Mouse (Mus musculus) liver, embryonic 12.5 days (tissue): ENCODE measurements around the gene Rrn3. TPM values are rescaled to one million over a fixed set of nuclear protein-coding genes. Genes with fewer than 3 reads are reported as not detected.
A peak's percentile ranks its signal among the peaks of the same experiment; 100 is the strongest.
"Not testable (repeated sequence)": the region's sequence is repeated elsewhere in the genome, so short reads cannot be mapped to it uniquely, and the experiment has no call there.

Source experiments
- ATAC-seq: fragments of 200-750 bp; cut with Nextera tagmentation; 2 replicates; pipeline ENCODE4 v1.8.0; 2017; ENCODE audit warnings: moderate number of reproducible peaks, mild to moderate bottlenecking, moderate library complexity
- H3K27ac ChIP-seq: fragments of 300-500 bp; sonication (generic); 2 replicates; pipeline ENCODE4 v1.5.1; 2016; ENCODE audit warnings: mild to moderate bottlenecking
- H3K27me3 ChIP-seq: fragments of 300-500 bp; sonication (generic); replicated peaks from 2 replicates; pipeline ENCODE4 v1.6.1; 2016; ENCODE audit warnings: mild to moderate bottlenecking, moderate library complexity
- H3K36me3 ChIP-seq: fragments of 300-500 bp; sonication (generic); 2 replicates; pipeline ENCODE4 v1.6.1; 2016; ENCODE audit warnings: mild to moderate bottlenecking, moderate library complexity
- H3K4me1 ChIP-seq: fragments of 300-500 bp; sonication (generic); 2 replicates; pipeline ENCODE4 v1.6.1; 2016
- H3K4me2 ChIP-seq: fragments of 300-500 bp; sonication (generic); 2 replicates; pipeline ENCODE4 v1.6.1; 2016; ENCODE audit warnings: mild to moderate bottlenecking, moderate library complexity
- H3K4me3 ChIP-seq: fragments of 300-500 bp; sonication (generic); 2 replicates; pipeline ENCODE4 v1.5.1; 2016; ENCODE audit warnings: mild to moderate bottlenecking, moderate library complexity
- H3K9ac ChIP-seq: fragments of 300-500 bp; sonication (generic); 2 replicates; pipeline ENCODE4 v1.6.1; 2016; ENCODE audit warnings: mild to moderate bottlenecking, moderate library complexity
- H3K9me3 ChIP-seq: fragments of 300-500 bp; sonication (generic); replicated peaks from 2 replicates; pipeline ENCODE4 v1.6.1; 2016; ENCODE audit warnings: mild to moderate bottlenecking, moderate library complexity
- whole genome bisulfite sequencing: fragments of 180-500 bp; shearing (Covaris S2); methylation state at CpG from one replicate; pipeline ENCODE4 v1.1.7; 2016; ENCODE audit not compliant: insufficient replicate concordance; 5-methylcytosine and 5-hydroxymethylcytosine counted together
- polyA plus RNA-seq: library from polyadenylated mRNA; unstranded; fragments of >200 nt; fragmentation: Nextera tagmentation; extraction: Ambion mirVana; gene quantifications from 2 replicates; pipeline ENCODE4 v1.2.1, GENCODE M21; 2016

Rrn3 gene
- polyA plus RNA-seq, 1 experiment from 2014 or later: 48.7 TPM

- not testable (repeated sequence) for H3K4me2 ChIP-seq, H3K9me3 ChIP-seq
These were observed 12.9 kb downstream of the Rrn3 start for GRCm38 (mm10) chr16:13793441-13793840.

DNA sequence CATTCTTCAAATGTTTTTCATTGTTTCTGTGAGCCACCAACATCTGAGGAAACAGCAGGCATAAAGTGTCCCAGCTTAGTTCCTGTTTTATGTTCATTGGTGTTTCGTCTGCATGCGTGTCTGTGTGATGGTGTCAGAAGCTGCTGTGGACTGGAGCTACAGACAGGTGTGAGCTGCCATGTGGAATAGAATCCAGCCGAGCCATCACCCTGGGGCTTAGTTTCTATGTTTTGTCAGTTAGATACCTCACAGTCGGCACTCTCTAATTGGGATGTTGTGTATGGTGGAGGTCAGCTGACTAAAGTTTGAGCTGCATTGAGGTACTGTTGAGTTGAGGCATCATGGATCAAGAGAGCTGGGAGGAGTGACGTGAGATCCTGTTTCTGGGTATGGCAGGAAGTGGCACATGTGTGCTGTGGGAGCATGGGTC, 16.3 kb downstream of the Rrn3 start:
- WGBS: 82% methylated on average over 5 of the region's 5 CpGs
- Histone ChIP-seq H3K4me2 (no peak overlapping the region), H3K27ac (no peak overlapping the region), H3K27me3 (no peaks in the 10 kb centered on the region), H3K4me3 (no peak overlapping the region), H3K9me3 (no peaks in the 10 kb centered on the region), H3K4me1 (no peaks in the 10 kb centered on the region), H3K9ac (no peak overlapping the region), H3K36me3 (peaks cover 99% of the 10 kb centered on the region)
- ATAC-seq: no peak

More at GRCm38 (mm10) chr16:13793441-13793840, 12.9 kb downstream of the Rrn3 start:
- not testable (repeated sequence) for H3K4me3 ChIP-seq, H3K27ac ChIP-seq, H3K4me1 ChIP-seq, H3K27me3 ChIP-seq, H3K9ac ChIP-seq, ATAC-seq
- WGBS: 49% methylated on average over 2 of the region's 2 CpGs
- H3K36me3 ChIP-seq: peaks cover 99% of the 10 kb centered on the region

DNA sequence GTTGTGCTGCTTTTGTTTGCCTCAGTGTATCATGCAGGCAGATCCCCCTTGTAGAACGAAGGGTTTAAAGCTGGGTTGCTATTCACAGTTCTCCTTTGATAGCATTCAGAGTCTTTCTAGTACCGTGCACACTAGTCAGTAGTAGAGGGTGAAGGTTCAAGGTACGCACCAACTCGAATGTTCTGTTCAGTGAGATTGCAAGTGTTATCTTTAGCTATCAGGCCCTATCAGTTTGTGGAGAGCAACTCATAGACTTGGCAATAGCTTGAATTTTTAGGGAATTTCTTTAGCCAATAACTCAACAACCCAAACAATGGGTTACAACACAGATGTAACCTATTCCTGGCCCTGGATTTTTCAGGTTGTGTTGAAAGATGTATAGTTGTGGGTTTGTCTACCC, 20.7 kb downstream of the Rrn3 start:
- Histone ChIP-seq H3K27ac (no peak overlapping the region), H3K4me2 (no peak overlapping the region), H3K4me1 (no peaks in the 10 kb centered on the region), H3K4me3 (no peak overlapping the region), H3K36me3 (peaks cover 96% of the 10 kb centered on the region), H3K27me3 (no peaks in the 10 kb centered on the region), H3K9me3 (no peaks in the 10 kb centered on the region), H3K9ac (no peak overlapping the region)
- no peak for ATAC-seq
- WGBS: 70% methylated on average over 4 of the region's 4 CpGs

DNA sequence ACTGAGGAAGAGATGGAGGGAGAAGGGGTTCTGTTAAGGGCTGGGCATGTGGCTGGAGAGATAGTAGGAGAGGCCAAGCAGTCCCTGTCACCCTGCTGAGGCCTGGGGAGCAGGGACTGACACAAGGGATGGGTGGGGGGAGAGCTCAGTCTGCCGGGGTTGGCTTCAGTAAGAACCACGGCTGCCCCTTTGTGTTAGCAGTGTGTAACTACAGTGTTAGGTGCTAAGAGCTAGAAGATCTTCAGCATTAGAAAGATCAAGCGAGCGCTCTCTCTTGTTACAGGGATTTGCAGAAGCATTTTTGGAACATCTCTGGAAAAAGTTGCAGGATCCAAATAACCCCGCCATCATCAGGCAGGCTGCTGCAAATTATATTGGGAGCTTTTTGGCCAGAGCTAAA, 24.2 kb downstream of the Rrn3 start:
- Histone ChIP-seq H3K36me3 (peaks cover 94% of the 10 kb centered on the region), H3K4me2 (no peak overlapping the region), H3K27ac (no peak overlapping the region), H3K4me3 (no peak overlapping the region), H3K9me3 (no peaks in the 10 kb centered on the region), H3K4me1 (no peaks in the 10 kb centered on the region), H3K27me3 (no peaks in the 10 kb centered on the region), H3K9ac (no peak overlapping the region)
- ATAC-seq: no peak
- WGBS: 77% methylated on average over 5 of the region's 5 CpGs

DNA sequence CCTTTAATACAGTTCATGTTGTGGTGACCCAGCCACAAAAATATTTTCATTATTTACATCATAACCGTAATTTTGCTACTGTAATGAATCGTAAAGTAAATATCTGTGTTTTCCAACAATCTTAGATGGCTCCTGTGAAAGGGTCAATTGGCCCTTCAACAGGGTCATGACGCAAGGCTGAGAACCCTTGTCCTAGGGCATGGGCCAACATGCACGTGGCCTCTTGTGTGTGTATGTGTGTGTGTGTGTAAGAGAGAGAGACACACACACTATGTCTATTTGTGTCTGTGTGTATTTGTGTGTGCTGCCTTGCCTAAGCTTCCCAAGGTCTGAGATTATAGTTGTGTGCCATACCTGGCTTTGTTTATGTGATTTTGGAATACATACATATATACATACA, 27.1 kb downstream of the Rrn3 start:
- 91% methylated on average over 4 of the region's 4 CpGs for WGBS
- Histone ChIP-seq H3K4me2 (no peak overlapping the region), H3K9ac (no peak overlapping the region), H3K4me3 (no peak overlapping the region), H3K9me3 (no peaks in the 10 kb centered on the region), H3K27me3 (no peaks in the 10 kb centered on the region), H3K27ac (no peak overlapping the region), H3K4me1 (no peaks in the 10 kb centered on the region), H3K36me3 (peaks cover 97% of the 10 kb centered on the region)
- no peak for ATAC-seq

DNA sequence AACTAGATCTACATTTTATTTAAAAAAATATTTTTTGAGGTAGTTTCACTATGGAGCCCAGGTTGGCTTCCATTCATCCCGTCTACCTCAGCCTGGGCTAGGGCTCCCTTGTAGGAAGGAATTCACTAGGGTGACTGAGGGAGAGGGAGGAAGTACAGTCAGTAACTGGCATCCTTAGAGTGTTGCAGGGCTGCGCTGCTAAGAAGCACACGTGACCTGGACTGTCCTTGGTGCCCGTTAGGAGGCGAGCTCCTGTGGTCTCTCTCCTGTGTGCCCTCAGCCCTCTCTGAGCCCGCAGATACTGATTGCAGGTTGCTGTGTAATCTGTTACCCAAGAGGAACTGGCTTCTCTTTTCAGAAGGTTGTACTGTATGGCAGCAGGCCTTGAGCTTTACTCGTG, 27.9 kb downstream of the Rrn3 start:
- Histone ChIP-seq H3K27ac (no peak overlapping the region), H3K9ac (no peak overlapping the region), H3K36me3 (peaks cover 99% of the 10 kb centered on the region), H3K4me2 (no peak overlapping the region), H3K4me1 (no peaks in the 10 kb centered on the region), H3K4me3 (no peak overlapping the region), H3K9me3 (no peaks in the 10 kb centered on the region), H3K27me3 (no peaks in the 10 kb centered on the region)
- ATAC-seq: no peak
- 87% methylated on average over 7 of the region's 7 CpGs for WGBS

GRCm38 (mm10) chr16:13812152-13812551, 31.6 kb downstream of the Rrn3 start:
- H3K4me2 ChIP-seq: no peak overlapping the region
- H3K9me3 ChIP-seq: no peaks in the 10 kb centered on the region
- H3K27ac ChIP-seq: no peak overlapping the region
- H3K27me3 ChIP-seq: no peaks in the 10 kb centered on the region
- ATAC-seq: no peak
- H3K4me1 ChIP-seq: no peaks in the 10 kb centered on the region
- H3K4me3 ChIP-seq: no peak overlapping the region
- no peak overlapping the region for H3K9ac ChIP-seq
- H3K36me3 ChIP-seq: peaks cover 91% of the 10 kb centered on the region
- WGBS: 84% methylated on average over 6 of the region's 6 CpGs

DNA sequence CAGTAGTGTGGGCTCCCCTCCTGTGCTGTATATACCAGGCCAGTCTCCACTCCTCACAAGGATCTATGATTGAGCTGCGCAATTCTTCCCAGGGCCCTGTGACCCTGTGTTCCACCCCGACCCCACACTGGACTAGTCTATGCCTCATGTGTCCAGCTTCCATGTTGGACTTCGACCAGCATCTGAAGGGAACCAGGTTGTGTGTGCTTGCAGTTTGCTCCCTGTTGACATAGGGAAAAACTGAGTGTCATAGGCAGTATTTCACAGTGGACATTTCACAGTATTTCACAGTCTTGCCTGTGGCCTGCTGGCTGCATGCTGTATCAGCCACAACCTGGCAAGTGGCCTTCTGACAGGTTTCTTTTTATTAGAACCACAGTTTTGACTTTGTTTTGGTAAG, 32.7 kb downstream of the Rrn3 start:
- Histone ChIP-seq H3K4me3 (no peak overlapping the region), H3K9ac (no peak overlapping the region), H3K9me3 (no peaks in the 10 kb centered on the region), H3K4me1 (peaks cover 6% of the 10 kb centered on the region), H3K27me3 (no peaks in the 10 kb centered on the region), H3K27ac (no peak overlapping the region), H3K36me3 (peaks cover 82% of the 10 kb centered on the region), H3K4me2 (no peak overlapping the region)
- 84% methylated on average over 3 of the region's 3 CpGs for WGBS
- ATAC-seq: no peak

GRCm38 (mm10) chr16:13818560-13819393, 38.3 kb downstream of the Rrn3 start, which contains the start of gene Ntan1:
Gene Ntan1, plus strand, starts transcription at chr16:13818845.
- Histone ChIP-seq H3K4me2 (peak within 1 kb of the TSS; percentile 98), H3K36me3 (peaks cover 29% of the 10 kb centered on the region), H3K4me3 (peak within 1 kb of the TSS; percentile 76), H3K9ac (peak within 1 kb of the TSS; percentile 81), H3K9me3 (no peaks in the 10 kb centered on the region), H3K4me1 (peaks cover 38% of the 10 kb centered on the region), H3K27me3 (no peaks in the 10 kb centered on the region), H3K27ac (peak within 1 kb of the TSS; percentile 84)
- WGBS: under 1% methylated on average over 58 of the region's 58 CpGs
- peak; percentile 95 for ATAC-seq

DNA sequence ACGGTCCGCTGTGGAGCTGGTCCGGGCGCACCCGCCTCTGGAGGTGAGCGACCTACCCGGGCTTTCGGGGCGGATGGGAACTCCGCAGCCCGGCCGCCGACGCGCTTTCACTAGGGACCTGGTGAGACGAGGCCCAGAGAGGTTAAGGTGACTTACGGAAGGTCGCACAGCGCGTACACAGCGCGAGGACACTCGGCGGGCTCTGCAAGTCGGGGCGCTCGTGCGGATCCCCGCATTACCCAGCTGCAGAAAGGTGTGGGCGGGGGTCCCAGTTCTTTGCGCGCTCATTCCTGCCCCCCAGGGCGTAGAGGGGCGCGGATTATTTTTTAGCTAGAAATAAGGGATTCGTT, 38.9 kb downstream of the Rrn3 start:
- WGBS: under 1% methylated on average over 36 of the region's 36 CpGs
- Histone ChIP-seq H3K9me3 (no peaks in the 10 kb centered on the region), H3K4me3 (peak overlapping the region; percentile 76), H3K36me3 (peaks cover 25% of the 10 kb centered on the region), H3K27ac (peak overlapping the region; percentile 78), H3K4me2 (peak overlapping the region; percentile 98), H3K27me3 (no peaks in the 10 kb centered on the region), H3K4me1 (peaks cover 38% of the 10 kb centered on the region), H3K9ac (peak overlapping the region; percentile 81)
- peak; percentile 73 for ATAC-seq

DNA sequence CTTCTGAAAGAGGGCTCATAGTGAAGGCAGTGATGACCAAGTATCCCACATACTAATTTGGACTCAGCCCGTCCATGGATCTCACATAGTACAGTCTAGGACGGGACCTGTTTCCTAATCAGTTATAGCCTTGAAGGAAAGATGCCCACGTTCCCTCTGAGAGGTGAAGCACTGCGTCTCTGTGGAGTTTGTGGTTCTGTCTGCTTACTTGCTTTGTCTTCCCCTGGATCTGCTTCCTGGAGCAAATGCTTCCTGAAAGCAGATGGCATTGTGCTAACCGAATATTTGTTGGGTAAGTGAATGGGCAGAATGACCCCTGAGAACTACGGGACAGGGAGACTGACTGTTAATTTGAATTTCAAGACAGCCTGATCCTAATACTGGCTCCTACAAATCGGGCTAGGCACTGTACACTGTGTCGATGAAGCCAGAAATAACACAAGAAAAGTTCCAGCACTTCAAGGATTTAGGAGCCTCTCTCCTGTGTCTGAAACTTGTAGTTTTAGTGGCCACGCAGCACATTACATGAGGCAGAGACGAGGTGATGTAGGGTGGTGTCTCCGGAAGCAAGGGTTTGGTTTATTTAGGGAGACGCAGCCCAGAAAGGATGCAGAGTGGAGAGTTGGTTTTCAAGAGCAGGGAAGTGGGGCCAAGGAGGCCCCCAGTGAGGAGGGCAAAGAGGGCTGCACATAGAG, 39.4 kb downstream of the Rrn3 start:
- 33% methylated on average over 12 of the region's 12 CpGs for WGBS
- ATAC-seq: no peak
- Histone ChIP-seq H3K4me1 (peaks cover 38% of the 10 kb centered on the region), H3K9ac (peak overlapping the region; percentile 81), H3K9me3 (no peaks in the 10 kb centered on the region), H3K4me3 (peak overlapping the region; percentile 76), H3K36me3 (peaks cover 19% of the 10 kb centered on the region), H3K27ac (peak overlapping the region; percentile 78; the same call in 1 of the 2 replicates), H3K4me2 (peak overlapping the region; percentile 98), H3K27me3 (no peaks in the 10 kb centered on the region)

DNA sequence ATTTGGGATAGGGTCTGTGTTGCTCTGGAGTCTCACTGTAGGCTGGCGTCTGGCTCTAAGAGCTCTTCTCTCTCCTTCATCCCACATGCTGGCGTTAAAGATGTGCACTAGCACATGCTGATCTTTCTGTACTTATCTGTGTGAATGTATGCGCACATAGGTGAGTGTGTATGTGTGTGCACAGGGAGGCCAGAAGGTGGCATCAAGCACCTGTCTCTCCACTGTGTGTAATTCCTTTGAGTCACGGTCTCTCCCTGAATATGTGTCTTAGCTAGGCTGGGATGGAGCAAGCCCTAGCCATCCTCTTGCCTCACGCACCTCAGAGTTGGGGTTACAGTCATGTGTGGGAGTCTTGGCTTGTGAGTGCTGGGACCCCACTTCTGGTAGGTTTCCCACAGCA, 40.3 kb downstream of the Rrn3 start:
- H3K4me2 ChIP-seq: no peak overlapping the region
- WGBS: 86% methylated on average over 5 of the region's 5 CpGs
- peaks cover 38% of the 10 kb centered on the region for H3K4me1 ChIP-seq
- H3K36me3 ChIP-seq: peaks cover 11% of the 10 kb centered on the region
- no peak overlapping the region for H3K9ac ChIP-seq
- ATAC-seq: no peak
- H3K27me3 ChIP-seq: no peaks in the 10 kb centered on the region
- H3K9me3 ChIP-seq: no peaks in the 10 kb centered on the region
- H3K4me3 ChIP-seq: no peak overlapping the region
- H3K27ac ChIP-seq: no peak overlapping the region
